Mouse (Mus musculus) embryo, embryonic 10 days (tissue): Measurements from ENCODE around the gene Cacna1h.

Experiments used
- DNase-seq: peaks from one replicate; pipeline ENCODE4 v3.0.0-alpha.2; 2015; ENCODE audit warnings: low spot score

Cacna1h gene

DNA sequence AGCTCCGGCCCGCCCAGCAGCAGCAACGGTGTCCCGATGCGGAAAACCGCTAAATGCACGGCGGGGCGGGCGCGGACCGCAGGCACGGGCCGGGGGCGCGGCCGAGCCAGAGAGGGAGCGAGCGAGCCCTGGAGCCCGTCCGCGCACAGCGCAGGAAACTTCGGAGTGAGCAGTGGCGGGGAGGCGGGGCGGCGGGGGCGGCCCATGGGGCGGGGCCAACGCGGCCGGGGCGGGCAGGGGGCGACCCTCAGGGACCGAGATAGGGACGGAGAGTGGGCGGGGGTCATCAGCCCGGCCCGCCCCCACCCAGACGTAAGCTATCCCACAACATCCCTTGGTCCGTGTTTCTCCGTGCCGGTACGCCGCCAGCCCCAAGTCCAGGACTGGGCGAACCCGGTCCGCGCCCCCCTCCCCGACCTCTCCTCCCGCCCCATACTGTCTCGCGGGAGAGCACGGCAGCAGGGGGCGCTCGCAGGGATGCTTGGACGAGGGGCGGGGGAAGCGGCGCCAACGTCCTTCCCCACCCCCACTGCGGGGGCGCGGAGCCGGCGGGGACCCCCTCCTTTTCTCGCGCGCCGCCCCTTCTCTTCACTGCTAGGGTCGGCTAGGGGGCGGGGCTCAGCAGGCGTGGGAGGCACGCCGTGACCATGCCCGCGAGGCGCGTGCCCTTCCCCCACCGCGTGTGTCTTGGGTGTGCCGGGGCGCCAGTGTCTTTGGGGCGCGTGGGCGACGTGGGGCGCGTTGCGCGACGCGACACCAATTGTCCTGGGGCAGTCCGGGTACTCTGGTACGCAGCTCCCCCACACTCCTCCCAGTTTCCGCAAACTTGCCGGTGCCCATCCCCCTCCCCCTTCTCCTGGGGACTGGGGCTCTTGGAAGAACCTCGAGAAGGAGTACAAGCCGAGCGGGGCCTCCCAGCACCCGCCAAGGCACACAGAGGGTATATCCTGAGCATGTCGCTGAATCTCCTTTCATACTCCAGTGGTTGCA lies at the start of gene Cacna1h:
Cacna1h (minus strand) TSS at position 167 of the 990 bp plus-strand sequence.
- DNase-seq: peak; percentile 77

DNA sequence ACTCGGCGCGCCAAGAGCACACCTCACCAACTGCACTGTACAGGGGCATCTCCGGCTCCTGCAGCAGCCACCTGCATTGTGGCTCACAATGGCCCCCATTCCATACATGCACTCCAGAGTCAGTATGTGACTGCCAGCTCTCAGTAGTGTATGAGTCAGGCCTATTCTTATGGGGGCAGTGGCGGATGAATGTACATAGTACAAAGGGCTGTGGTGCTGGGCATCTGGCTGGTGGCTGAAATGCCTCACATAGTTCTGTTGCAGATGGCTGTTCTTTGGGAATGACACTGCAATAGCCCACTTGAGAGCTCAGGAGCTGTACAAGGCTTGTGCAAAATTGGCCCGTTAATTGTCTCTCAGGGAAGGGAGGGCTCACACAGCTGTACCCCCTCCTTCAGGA lies 48.5 kb upstream of the Cacna1h start:
- DNase-seq: no peak

DNA sequence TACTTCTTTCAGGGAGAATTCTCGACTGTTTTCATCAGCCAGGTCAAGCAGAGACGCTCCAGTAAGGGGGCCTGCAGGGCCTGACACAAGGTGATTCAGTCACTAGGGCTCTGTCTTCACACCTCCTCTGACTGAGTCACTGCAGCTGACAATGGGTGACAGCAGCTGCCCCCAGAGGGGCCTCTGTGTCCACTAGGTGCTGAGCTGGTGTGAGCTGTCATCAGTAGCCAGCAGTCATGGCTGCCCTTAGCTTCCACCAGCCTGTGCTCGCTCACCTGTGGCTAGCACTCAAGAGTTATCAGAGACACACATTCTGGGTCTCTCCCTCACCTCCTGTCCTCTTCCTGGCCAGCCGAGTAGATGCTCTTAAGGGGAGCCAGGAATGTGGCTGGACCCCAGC lies 47.2 kb upstream of the Cacna1h start:
- DNase-seq: no peak

GRCm38 (mm10) chr17:25480152-25480551 lies 46.6 kb upstream of the Cacna1h start:
- DNase-seq: no peak

GRCm38 (mm10) chr17:25475946-25476744 lies 42.6 kb upstream of the Cacna1h start:
- peak; percentile 78 for DNase-seq

GRCm38 (mm10) chr17:25474330-25475077 lies 40.9 kb upstream of the Cacna1h start:
- peak; percentile 90 for DNase-seq

DNA sequence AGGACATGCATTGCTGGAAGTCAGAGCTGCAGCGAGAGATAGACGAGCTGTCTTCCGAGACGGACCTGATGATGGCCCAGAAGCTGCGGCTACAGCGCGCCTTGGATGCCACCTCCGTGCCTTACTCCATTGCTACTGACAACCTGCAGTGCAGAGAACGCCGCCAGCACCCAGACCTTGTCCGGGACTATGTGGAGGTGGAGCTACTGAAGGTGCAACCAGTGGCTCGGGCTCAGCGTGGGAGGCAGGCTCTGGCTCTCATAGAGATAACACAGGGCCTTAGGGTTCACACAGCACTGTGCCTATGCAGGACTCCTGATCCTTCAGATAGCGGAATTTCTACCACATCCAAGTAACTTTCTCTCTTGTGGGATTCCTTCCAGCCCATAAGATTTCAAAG lies 38.5 kb upstream of the Cacna1h start:
- no peak for DNase-seq

DNA sequence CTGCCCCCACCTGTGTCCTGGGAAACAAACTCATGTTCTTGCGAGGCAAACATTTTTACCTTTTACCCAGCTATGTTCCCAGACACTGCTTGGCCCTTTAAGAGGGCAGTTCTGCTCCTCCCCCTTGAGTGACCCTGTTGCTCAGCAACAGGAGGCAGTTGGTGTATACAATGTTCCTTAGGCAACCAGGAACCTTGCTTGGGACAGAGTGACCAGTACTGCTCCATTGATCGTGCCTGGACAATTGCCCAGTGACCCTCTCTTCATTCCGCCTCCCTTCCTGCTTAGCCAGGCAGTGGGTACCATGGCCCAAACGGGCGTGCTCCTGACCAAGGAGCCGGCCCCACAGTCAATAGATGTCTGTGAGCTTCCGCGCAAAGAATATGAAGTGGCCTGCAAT lies 37.8 kb upstream of the Cacna1h start:
- peak; percentile 72 for DNase-seq

- peak; percentile 88 for DNase-seq
Measured at GRCm38 (mm10) chr17:25469798-25470197, 36.2 kb upstream of the Cacna1h start.

DNA sequence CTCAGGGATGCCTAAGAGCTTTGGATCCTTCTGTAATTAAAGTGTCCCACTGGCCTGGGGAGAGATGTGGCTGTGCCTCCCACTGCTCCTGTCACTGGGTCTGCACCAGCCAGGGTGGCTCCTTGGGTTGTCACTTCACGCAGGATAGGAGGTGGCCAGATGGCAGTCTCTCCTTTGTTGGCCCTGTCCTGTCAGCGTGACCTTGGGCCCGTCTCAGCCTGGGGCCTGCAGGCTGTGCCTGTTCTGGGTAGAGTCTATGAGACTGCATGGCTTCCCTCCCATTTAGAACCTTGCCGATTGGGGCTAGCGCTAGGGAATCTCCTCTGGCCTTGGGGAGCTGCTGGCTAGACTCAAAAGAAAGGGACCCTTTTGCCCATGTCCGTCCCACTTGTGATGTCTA lies 34.7 kb upstream of the Cacna1h start:
- DNase-seq: no peak

GRCm38 (mm10) chr17:25467781-25468180 lies 34.2 kb upstream of the Cacna1h start:
- no peak for DNase-seq

DNA sequence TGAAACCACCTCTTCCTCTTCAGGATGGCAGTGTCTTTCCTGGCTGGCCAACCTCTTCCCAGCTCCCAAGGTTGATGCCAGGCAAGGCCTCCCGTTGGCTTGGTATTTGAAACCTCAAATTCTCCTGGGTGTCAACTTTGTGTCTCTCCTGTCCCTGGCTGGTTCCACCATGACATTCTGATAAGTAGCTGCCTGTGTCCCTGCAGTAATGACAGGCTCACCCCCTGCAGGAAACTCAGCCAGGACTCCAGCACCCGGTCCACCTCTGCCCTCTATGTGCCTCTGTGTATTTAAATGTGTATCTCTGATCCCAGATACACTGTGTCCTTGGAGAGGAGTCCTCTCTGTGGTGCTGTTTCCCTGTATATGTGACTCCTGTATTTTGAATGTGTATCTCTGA lies 32.7 kb upstream of the Cacna1h start:
- no peak for DNase-seq

- DNase-seq: no peak
Measured at GRCm38 (mm10) chr17:25464091-25464490, 30.5 kb upstream of the Cacna1h start.

GRCm38 (mm10) chr17:25463326-25463945 lies 29.9 kb upstream of the Cacna1h start:
- no peak for DNase-seq

DNA sequence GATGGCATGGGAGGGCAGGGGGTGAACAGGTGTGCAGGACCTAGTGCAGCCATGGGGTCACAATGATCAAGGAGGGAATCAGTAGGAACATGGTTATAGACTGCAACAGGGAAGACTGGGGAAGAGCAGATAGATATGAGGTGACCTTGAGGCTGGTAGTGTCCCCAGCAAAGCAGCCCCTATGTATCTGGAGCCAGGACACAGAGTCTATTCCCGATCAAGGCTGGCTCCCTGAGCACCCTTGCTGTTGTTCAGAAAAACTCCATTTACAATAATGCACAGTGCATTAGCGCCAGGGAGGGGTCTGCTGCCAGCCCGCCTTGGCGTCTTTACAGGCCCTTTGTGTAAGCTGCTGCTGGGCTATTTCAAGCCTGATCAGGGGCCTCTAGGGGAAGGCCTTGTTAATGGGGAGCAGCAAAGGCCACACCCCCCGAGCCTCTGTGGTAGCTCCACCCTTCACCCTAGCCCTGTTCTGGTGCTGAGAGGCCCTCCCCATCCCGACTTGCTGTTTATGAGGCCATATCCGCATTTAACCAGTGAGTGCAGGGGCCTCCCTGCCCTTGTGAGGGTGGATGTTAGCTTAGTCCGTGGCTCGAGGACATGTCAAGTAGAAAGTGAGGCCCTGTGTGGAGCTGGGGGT lies 28.8 kb upstream of the Cacna1h start:
- DNase-seq: peak; percentile 28

DNA sequence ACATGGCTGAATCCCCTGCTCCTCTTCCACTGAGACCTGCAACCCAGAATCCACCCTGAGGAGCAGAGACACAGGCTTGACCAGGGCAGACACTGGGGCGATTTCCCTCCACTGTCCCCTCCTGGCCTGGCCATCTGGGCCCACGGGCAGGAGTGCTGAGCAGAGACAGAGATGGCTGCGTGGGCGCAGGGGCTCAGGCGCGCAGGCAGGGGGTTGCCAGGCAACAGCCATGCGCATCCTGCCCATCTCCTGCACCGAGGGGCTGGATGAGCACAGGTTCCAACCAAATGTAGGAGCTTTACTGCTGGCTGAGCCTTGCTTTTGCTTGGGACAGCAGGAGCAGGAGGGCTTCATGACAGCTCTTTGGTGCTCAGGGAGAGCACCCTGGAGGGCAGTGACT lies 23.0 kb upstream of the Cacna1h start:
- no peak for DNase-seq

GRCm38 (mm10) chr17:25454272-25454671 lies 20.7 kb upstream of the Cacna1h start, which contains the start of gene Tekt4:
Gene Tekt4, plus strand, starts transcription at chr17:25454615.
- DNase-seq: no peak

- DNase-seq: no peak
Measured at GRCm38 (mm10) chr17:25452246-25452965, 18.8 kb upstream of the Cacna1h start.

- no peak for DNase-seq
Measured at GRCm38 (mm10) chr17:25450329-25450728, 16.7 kb upstream of the Cacna1h start.

- DNase-seq: no peak
Measured at GRCm38 (mm10) chr17:25447865-25448264, 14.3 kb upstream of the Cacna1h start.
